Mouse (Mus musculus): ENCODE data around the gene Abhd12.

GRCm38 (mm10) chr2:150900341-150900740 is 4.2 kb downstream of the Abhd12 start:
- TF ChIP-seq POLR2A (IDR thresholded peaks at IDR 0.05; ENCODE audit: control insufficient read depth, low read depth, low read length) (no peak), CTCF (IDR thresholded peaks at IDR 0.05; ENCODE audit: control insufficient read depth, insufficient read depth, insufficient replicate concordance, low read depth, low read length) (no peak)
